Mouse (Mus musculus): ENCODE measurements around the gene Hyal2.
"Not testable (repeated sequence)": the region's sequence is repeated elsewhere in the genome, so short reads cannot be mapped to it uniquely, and the experiment has no call there.

Gene Hyal2

GRCm38 (mm10) chr9:107547026-107547425 is 20.7 kb upstream of the Hyal2 start, which contains the start of gene Zmynd10:
TSS of gene Zmynd10 (plus strand) at chr9:107547298.
- peak; percentile 92 for DNase-seq (ENCODE audit: low read depth)

DNA sequence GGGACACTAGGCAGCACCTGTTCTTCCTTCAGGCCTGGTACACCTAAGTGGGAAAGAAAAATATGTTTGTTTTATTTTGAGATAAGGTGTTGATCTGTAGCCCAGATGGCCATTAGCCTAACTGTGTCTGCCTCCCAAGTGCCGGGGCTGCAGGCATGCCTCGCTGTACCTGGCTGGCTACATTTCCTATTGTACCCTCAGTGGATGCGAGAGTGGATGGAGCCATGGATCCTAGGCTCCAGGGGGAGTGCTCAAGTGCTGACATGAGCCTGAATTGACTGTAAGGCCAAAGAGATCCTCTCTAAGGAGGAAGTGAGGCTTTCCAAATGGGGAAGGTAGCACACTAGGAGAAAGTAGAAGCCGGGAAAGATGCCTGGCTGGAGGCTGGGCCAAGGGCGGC is 19.8 kb upstream of the Hyal2 start:
- DNase-seq (ENCODE audit: low read depth), result no peak

GRCm38 (mm10) chr9:107548820-107549219 is 18.9 kb upstream of the Hyal2 start:
- DNase-seq (ENCODE audit: low read depth), result no peak

DNA sequence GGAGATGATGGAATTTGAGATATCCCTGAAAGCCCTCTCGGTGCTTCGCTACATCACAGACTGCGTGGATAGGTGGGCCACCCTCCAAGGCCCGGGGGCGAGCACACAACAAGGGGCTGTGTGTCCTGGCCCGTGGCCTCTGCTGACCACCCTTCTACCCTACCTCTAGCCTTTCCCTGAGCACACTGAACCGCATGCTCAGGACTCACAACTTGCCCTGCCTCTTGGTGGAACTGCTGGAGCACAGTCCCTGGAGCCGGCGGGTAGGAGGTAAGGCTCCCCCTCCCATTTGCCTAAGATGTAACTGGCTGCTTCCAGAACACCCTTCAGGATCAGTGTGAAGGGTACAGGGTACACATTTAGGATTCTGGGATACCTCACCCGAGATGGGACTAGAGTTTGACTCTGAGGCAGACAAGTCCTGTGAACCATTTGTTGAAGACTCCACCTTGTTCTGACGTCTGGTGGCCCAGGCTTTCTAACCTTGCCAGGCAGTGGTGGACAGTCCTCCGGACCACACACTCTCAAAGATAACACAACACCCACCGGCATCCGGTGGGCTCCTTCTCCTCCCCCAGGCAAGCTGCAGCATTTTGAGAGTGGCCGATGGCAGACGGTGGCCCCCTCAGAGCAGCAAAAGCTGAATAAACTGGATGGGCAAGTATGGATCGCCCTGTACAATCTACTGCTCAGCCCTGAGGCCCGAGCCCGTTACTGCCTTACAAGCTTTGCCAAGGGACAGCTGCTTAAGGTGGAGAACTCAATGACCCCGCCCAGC is 18.3 kb upstream of the Hyal2 start:
- no peak for DNase-seq (ENCODE audit: low read depth)

GRCm38 (mm10) chr9:107550491-107551116 is 17.1 kb upstream of the Hyal2 start:
- DNase-seq (ENCODE audit: low read depth), result no peak

GRCm38 (mm10) chr9:107551117-107551889 is 16.4 kb upstream of the Hyal2 start, which contains the start of gene Rassf1:
TSS of gene Rassf1 (plus strand) at chr9:107551555.
- DNase-seq (ENCODE audit: low read depth), result no peak

DNA sequence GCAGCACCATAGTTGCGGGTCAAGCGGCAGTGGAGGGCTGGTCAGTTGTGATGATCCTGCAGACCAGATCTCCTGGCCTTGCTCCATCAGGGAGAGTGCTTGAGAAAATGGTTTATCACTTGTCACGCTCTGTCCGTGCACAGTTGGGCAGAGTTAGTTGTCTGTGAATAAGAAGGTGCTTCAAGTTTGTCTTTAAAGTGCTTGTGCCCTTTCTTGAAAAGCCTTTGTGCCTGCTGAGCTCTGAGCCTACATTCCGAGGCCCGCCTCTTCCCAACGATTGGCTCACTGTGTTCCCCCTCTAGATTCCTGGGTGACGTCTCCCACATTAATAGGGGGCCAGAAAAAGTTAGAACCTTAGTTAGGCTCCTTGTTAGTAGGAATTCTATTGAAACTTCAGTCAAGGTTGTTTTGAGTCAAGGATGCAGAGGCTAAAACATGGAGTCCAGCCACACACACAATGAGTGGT is 15.8 kb upstream of the Hyal2 start:
- DNase-seq (ENCODE audit: low read depth), result no peak

DNA sequence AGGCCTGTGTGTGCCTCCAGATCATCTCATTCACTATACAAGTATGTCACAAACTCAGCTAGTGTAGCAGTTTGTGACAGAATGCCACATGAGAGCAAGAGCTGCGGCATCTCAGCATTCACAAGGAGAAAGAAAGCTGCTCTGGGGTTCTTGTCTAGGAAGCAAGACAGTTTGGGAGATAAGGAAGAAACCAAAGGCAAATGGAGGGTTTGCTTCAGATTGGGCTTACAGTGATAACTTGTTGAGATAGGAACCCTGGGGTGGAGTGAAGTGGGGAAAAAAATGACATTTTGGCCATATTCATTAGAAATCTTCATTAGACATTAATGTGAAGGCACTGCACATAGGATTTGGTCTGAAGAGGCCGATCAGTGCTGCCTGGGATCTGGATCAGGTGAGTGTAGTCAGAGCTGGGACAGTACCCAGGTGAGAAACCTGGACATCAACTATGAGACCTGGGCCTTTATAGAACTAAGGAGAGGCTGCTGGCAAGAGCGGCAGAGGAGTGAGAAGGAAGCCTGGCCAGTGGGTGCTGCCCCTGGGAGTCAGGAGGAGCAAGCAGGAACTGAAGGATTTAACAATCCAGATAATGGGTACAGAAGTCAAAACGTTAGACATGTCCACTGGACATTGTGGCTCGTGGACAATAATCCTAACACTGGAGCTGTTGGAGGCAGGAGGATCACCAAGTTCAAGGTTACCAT is 14.9 kb upstream of the Hyal2 start:
- DNase-seq (ENCODE audit: low read depth), result no peak

GRCm38 (mm10) chr9:107553541-107554318 is 14.0 kb upstream of the Hyal2 start:
- DNase-seq (ENCODE audit: low read depth), result no peak

DNA sequence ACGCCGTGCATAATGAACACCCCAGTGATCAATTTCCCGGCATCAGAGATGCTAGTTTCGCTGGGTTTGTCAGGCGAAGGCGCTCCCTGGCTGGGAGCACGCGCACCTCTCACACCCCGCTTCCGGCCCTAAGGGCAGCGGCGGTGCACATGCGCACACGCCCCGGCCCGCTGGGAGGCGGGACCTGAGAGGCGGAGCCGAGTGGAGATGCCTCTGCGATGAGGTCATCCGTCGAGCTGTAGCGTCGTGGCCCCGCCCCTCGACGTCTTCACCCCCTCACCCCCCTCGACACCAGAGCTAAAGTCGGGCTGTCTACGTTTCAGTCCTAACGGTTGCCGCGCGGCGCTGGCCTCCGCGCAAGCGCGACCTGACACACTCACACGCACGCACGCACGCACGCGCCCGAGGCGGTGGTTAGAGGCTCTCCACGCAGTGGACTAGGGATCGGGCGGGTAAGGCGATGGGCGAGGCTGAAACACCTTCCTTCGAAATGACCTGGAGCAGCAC is 13.4 kb upstream of the Hyal2 start:
- DNase-seq (ENCODE audit: low read depth), result peak; percentile 95

DNA sequence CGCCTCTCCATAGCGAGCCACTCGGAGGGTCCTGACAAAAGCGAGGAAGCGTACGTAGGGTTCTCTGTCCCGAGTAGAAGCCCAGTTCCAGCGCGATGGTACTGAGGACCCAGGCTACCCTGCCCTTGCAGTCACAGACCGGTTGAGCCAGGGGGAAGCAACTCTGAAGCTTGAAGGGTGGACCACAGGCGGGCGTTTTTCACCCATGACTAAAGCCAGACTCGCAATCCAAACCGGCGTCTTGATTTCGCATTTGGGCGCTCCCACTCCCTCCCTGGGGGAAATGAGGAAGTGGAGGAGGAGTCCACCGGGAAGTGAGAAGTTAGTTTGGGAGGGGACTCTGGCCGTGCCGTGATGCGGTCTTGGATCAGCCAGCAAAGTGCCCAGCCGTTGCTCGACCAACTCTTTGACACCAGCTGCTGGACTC is 12.7 kb upstream of the Hyal2 start:
- DNase-seq (ENCODE audit: low read depth), result no peak

- DNase-seq (ENCODE audit: low read depth), result no peak
Measured at GRCm38 (mm10) chr9:107555701-107556100, 12.0 kb upstream of the Hyal2 start.

DNA sequence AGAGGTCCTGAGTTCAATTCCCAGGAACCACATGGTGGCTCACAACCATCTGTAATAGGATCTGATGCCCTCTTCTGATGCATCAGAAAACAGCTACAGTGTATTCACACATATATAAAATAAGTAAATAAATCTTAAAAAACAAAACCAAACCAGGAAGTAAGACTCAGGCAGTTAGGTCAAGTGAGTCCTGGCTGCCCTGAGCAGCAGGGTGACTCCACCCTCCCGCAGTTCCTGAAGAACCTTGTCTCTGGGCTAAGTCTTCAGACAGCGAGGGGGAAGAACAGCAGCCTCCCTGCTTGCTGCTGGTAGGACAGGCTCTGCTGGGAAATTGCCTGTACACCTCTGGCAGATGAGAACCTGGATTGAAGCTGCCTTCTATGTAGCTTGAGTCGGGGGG is 11.4 kb upstream of the Hyal2 start:
- DNase-seq (ENCODE audit: low read depth), result no peak

- DNase-seq (ENCODE audit: low read depth), result peak; percentile 90
Measured at GRCm38 (mm10) chr9:107563029-107563581, 4.6 kb upstream of the Hyal2 start, which contains the start of gene Tusc2. TSS of gene Tusc2 (plus strand) at chr9:107563255.

DNA sequence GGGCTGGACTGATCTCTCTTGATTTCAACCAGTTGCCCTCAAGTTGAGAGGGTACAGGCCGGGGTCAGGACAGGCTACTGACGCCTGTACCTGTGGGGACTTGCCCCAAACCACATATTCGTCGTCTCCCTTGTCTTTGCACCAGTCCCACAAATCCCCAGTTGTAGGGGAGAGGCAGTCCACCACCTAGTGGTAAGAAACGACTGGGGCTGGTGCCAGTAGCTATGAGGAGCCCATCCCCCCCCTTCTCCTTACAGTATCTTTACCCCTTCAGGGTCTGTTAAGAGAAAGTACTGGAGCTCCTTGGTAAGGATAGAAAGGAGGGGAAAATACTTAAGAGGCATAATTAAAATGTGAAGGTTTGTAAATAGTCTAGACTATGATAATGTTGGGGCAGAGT is 2.2 kb upstream of the Hyal2 start:
- not testable (repeated sequence) for DNase-seq (ENCODE audit: low read depth)

- peak; percentile 81 for DNase-seq (ENCODE audit: low read depth)
Measured at GRCm38 (mm10) chr9:107566041-107566709, 1.6 kb upstream of the Hyal2 start.

GRCm38 (mm10) chr9:107566855-107567254 is 890 bp upstream of the Hyal2 start:
- DNase-seq (ENCODE audit: low read depth), result no peak

DNA sequence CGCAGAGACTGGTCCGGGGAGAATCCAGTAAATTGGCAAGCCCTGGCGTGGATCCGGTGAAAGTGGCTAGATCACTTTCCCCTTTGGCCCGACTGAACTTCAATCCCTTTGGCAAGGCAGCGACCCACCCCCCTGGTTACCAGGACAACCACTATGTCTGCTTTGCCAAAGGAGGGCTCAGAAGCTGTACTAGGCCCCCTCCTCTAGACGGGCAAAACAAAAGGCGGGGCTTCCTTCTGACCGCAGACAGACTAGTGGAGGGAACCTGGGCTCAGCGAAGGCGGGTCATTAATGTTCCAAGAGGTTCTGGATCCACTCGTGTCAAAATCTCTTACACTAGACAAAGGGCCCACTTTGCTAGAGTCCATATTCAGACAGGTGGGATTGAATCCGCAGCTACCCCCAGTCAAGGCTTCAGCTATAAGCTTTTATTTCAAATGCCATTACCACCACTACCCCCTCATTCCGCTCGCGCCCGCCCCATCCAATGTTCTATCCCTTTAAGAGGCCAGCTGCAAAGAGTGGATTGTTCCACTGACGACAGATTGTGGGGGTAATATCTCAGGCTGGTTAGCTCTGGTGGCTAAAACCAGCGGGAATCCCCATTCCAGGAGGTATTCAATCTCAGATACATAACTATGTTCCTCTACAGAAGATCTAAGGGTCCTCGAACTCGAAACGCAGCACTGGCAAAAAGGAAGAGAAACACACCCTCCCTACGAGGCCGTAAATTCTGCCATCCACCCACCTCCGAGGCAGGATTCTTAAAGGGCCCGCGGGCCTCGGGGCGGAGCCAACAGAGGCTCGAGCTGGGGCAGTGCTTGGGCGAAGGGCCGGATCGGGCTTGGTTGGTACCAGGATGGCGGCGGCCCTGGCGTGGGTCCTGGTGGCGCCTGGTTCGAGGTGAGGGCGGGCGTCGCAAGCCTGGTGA is 851 bp downstream of the Hyal2 start:
- peak; percentile 85 for DNase-seq (ENCODE audit: low read depth)

- no peak for DNase-seq (ENCODE audit: low read depth)
Measured at GRCm38 (mm10) chr9:107569270-107569669, 1.5 kb downstream of the Hyal2 start.

Measured in c-Kit-positive CD71-positive TER-119-negative erythroid progenitor cells, embryonic 14.5 days (primary cell).